Mouse (Mus musculus) lung, postnatal 14 days (tissue): ENCODE data around the gene Add3.

Source experiments
- DNase-seq: peaks from one replicate; pipeline ENCODE4 v3.0.0; 2021

The Add3 gene

DNA sequence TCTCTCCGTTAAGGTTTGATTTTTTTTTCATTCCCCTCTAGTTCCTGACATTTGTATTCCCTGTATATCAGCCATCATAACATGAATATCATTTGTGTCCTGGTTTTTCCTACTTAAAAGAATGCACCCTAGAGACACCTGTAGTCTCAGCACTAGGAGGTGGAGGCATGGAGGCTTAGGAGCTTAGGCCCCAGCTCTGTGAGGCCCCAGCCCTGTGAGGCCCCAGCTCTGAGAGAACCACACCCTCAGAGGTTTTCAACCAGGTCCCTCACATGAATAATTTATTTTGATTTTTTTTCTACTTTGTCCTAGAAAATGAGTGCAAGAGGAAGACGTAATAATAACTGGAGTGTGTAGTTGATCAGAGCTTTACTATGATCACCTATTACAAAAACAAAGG lies 107.3 kb downstream of the Add3 start:
- DNase-seq = no peak

DNA sequence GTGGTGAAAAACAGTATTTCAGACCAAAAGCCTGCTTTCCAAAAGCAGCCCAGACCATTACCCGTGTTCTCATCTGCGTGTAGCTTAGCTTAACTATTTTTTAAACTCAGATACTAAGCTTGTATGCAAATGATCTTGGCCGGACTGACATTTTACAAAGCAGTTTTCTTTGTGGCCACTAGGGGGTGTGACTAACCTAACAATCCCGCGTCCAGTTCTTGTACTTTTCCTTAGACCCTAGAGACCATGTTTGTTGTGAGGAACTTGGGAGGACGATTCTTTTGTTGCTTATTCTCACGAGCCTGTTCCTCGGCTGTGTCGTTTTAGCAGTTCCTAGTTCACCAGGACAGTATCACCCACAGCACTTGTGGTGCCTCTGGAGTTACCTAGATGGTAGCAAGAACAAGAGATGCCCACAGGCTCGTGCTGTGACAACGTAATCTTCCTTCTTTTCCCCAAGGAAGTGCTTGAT lies 107.8 kb downstream of the Add3 start:
- DNase-seq = peak; percentile 51

DNA sequence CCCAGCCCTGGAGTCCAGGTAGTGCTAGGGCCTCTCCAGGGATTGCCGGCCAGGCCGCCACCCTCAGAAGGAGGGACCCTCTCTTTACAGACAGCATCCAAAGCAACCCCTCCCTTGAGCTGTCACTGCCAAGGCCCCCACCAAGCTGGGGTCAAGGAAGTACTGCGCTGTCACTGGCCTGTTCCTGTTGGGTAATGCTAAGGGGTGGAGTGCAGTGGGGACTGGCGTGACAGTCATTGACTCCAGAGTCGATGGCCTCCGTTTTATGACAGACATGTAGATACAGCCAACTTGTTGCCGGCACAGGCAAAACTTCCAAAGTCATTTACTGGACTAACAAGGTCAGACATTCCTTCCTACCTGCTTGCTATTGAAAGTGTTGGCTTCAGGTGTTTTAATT lies 110.8 kb downstream of the Add3 start:
- no peak for DNase-seq

DNA sequence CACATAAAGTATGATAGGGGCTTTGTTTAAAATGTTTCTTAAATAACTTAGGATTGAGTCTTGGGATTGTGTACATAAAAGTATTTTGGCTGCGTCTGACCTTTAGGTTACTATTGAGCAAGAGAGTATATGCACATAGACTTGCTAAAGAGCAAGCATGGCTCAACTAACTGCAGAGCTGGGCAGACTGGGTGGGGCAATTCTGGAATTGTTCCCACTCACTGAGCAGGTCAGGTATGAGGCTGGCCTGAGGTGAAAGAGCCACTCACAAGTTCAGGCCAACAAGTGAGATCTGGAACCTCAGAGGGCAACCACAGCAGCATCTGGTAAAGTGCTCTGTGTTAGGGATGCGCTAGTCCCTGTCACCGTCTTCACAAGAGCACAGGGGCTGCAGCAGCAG lies 111.4 kb downstream of the Add3 start:
- DNase-seq = no peak

DNA sequence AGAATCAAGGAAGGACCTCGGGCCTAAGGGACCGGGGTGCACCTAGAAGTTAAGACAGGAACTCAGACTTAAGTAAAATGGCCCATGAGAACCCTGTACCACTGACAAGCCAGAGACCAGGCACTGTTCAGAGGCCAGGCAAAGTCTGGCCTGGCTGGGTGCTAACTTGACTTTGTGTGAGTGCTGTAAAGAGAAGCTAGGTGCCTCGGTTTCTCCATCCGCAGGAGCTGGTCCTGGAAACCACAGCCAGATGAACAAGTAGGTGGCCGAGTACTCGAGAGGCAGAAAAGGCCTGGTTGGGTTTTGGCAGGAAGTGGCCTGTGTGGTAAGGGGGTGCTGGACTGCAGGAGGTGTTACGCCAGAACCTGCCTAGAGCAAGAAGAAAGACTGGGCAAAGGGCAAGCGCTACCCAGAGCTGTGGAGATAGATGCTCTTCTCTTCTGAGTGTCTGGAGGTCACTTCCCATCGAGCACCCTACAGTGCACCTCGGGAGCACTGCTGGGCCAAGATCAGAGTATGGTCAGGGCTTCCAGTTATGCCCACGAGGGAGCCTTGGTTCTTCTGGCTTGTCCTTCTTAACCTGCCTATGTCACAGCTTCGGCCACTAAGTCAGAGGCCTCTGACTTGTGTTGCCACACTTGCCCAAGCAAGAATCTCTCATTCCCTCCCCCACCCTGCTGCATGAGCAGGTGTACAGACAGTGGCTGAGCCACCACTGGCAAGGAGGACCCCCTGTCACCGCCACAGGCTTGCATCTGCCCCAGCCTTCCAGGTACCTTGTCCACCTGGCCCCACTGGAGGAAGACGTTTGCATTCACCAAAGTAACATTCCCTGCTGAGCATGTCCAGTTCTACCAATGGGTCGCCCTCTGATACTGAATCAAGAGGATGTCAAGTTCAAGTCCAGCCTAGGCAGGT lies 112.1 kb downstream of the Add3 start:
- no peak for DNase-seq

DNA sequence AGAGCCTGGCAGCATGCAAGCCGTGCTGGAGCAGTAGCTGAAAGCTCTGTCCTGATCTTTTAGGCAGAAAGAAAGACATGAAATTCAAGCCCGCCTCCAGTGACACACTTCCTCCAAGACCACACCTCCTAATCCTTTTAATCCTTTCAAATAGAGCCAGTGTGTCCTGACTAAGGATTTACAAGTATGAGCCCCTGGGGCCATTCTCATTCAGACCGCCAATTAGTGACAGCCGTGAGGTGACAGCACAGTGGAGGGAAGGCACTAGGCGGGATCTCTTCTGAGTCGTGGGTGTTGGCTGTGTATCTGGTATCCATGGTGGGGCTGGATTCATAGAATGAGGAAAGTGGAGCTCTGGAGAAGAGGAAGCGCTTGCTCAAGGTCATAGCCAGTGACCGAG lies 116.1 kb downstream of the Add3 start:
- no peak for DNase-seq

DNA sequence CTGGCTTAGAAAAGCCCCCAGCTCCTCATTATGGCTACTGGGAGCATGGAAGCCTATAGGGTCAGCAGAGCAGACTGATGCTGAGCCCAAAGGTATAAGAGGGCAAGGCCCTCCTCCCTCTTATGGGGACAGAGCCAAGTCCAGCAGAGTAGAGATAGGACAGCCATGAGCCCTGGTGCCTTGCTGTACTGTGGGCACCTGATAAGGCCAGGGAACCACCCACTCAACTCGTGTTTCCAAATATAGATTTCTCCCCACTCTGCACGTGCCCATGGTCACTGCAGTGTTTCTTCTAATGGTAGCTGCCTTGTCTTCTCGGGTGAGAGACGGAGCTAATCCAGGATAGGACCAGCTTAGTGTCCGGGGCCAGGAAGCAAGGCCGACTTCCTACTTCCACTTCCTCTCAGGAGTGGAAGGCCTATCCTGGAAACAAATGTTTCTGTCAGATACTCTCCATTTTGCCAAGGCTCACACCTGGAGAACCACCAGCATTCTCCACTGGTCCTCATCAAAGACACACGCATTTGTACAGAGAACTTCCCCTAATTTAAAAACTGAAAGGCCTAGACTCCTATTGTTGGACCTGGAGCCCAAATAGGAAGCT lies 116.8 kb downstream of the Add3 start:
- no peak for DNase-seq

DNA sequence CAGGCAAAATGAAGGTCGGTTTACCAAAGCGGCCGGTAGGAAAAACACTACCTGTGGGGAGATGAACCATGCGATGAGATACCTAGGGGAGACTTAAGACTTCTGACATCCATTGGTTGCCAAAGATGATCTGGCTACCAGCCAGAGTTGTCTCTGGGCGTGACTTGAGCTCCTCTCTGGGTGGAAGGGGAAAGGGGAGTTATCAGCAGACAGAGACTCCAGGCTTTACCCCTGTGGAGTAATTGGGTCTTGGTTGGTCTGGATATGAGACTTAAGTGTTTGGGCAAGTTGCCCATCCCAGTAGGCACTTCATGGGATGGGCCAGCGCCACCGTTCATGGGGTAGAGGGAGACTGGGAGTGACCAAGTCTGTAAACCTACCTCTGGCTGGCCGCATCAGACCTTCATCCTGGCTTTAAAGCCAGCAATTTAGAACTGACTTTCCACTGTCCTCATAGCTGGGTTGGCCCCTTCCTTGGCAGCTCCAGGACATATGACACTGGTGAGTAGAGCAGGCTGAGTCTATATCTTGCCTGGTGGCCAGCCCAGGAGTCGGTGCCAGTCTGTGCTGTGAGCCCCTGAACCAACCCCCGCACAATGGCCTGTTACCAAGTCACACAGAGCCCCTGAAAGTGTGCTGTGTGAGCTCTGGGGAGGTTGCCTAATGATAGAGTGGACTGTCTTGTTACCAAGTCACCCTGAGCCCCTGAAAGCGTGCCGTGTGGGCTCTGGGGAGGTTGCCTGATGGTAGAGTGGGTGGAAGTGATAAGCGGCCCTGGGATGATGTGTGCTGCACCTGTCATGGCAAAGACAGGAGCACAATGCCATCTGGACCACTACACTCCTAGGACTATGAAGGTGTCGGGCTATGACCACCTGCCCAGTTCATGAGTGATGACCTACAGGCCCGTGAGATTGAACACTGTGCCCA lies 117.7 kb downstream of the Add3 start:
- no peak for DNase-seq

DNA sequence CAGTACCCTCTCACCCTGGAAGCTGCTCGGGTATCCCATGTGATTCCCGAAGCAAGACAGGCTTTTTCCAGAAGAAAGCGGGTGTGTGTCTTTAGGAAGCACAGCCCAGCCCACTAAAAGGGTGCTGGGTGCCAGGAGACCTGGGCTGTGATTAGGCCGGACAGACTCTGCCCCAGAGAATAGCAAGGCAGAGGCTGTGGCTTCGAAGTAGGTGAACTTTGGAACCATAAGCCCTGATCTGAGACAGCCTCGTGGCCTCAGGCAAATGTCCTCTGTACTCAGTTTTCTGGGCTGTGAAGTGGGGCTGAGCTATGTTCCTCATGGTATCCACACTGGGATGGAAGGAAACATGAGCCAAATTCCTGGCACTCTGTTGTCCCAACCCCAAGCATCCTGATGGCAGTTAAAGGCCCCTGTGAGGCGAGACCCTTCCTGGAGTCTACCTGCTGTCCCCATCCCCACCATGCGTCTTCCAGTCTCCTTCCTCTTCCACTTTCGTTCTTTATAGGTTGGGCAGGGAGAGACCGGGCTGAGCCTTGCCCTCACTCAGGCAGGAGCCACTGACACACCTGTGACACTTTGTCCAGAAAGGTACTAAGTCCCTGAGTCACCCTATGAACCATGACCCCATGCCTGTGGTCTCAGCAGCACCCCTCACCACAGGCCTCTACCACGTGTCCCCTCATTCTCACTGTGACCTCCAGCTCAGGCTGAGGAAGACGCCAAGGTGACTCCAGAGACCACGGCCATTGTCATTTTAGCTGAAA lies 118.7 kb downstream of the Add3 start:
- DNase-seq = no peak

DNA sequence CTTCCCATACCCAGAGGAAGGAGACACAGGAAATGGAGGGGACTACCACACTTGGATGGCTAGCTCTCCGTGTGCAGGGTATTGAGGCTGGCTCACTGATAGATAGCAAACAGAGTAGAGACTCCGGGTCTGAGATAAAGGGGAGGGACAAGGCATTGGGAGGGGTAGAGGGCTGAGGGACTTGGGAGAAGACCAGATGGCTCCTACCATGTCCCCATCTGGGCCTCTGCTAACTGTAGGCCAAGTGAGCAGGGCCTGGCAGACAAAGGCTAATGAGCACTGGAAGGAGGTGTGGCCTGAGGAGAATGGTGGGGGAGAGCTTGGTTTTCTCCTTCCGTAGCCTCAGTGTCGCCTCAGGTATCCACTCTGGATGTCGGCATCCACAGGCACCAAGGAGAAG lies 119.3 kb downstream of the Add3 start:
- DNase-seq = no peak

DNA sequence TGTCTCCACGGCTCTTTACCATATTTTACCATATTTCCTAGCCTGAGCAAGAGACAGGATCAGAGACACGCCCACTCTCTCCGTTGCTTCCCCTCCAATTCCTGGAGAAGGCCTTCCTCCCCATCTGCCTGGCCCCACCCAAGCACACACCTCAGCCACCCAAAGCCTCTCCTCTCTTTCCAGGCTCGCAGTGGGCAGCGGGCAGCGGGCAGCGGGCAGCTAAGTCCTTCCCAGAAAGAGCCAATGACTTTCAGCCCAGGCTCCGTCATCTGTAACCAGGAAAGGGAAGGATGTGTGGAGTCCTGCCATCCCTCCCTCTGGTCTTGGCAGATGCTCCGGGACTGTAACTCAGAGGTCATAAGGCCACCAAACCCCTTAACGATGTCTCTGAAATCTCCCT lies 120.0 kb downstream of the Add3 start:
- no peak for DNase-seq

DNA sequence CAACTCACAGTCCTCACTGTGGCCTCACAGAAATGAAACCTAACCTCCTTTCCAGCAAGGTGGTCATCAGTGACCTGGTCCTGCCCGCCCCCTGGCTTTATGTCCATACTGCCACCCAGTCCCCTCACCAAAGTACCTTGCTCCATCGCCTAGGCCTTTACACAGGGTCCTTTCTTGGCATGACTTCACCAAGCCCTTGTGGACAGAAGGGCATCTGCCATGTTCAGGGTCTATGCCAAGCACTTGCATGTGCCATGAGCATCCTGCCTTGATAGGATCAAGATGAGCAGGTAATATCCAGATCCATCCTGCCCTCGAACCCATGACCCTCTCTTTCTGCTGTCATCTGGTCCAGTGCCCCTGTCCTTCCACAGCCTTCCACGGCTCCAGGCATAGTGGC lies 120.6 kb downstream of the Add3 start:
- no peak for DNase-seq

DNA sequence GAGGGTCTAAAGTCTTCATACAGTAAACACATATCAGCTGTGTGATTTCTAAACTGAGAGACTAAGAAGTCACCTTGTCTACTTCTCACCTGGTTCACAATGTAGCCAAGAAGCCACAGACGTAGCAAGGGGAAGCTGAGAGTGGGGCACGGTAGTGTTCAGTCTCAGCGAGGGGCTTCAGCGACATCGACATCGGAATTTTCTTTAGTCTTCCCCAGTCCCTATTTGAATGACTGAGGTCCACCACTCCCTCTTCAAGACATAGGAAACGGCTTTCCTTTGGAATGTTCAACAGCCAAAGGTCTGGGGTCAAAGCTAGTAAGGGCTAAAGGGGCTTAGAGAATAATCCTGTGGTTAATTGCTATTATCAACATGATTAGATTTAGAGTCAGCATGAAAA lies 121.8 kb downstream of the Add3 start:
- DNase-seq = no peak

DNA sequence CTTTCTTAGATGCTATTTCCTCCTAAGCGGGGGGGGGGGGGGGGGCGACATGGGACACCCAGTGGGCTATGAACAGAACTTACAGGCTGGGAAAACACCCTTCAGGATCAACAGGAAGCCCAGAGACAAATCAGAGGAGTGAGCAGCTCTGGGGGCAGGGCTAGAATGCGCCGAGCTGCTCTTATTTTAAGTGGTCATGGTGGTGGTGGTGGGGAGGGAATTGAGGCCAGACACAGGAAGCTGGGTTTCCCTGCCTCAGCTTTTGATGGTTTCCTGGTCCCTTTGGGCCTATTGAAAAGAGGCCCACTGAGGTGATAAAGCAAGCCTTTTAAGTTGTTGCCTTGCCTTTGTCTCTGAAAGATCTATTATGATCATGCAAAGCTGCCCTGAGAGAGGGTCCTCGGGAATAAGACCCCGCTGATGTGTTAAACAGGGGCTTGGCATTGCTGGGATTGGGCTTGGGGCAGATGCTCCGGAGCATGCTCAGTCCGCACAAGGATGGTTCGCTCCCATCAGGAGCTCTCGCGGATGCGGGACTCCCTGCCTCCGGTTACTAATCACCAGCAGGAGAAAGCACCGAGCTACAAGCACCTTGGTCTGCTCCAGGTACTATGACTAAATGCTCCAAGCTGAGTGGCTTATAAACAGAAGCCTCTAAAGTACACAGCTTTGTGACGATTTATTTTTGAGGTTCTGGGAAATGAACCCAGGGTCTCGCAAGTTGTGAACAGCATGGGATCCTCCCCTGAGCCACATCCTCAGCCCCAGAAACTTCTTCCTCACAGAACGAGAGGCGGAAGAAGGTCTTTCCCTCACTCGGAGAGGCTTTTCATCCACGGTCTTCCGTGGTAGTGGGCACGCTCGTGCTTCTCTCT lies 123.9 kb downstream of the Add3 start:
- DNase-seq = no peak

DNA sequence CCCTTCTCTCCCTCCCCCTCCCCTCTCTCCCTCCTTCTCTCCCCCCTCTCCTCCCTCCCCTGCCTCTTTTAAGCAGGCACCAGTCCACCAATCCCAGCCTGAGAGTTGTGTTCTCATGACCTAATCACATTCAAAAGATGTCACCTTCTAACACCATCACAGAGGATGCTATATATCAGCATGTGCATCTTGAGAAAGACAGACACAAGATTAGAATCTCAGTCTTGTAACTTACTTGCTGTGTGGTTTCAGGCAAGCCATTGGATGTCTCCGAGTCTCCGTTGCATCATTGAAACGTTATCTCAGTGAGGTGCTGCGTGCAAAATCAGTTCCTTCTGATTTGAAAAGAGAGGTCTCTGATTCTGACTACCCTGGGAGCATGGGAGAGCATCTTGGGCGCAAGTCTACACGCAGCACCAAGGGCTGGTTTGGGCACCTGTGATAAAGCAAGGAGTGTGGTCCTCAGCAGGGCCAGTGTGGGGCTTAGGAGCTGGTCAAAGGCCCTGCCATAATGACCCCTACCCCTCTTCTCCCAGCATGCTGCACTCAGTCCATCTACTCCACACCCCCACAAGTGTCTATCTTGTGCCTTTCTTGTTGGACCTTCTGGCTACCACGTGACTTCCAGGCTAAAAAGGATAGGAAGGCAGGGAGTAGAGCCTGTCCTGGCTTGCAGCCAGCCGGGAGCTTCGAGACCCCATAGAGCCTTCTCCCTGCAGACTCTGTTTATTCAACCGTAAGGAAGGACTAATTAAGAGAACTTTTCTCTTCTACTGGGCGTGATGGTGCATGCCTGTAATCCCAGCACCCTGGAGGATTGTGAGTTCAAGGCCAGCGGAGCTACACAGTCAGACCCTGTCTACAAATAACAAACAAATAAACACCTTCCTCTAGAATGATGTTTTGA lies 124.8 kb downstream of the Add3 start:
- no peak for DNase-seq

DNA sequence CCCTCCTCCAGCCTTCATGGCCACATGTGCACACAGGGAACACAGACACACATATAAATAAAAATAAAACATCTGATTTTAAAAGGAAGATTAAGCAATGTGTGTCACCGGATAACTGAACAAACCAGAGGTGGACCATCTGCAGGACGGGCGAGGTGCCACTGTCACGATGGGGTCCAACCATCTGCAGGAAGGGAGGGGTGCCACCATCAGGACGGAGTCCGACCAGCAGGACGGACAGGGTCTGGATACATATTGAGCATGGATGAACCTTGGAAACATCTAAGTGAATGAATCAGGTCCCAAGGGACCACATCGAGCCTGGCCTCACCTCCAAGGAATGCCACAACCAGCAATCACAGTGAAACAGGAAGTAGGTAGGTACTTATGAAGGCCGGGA lies 127.1 kb downstream of the Add3 start:
- DNase-seq = no peak

DNA sequence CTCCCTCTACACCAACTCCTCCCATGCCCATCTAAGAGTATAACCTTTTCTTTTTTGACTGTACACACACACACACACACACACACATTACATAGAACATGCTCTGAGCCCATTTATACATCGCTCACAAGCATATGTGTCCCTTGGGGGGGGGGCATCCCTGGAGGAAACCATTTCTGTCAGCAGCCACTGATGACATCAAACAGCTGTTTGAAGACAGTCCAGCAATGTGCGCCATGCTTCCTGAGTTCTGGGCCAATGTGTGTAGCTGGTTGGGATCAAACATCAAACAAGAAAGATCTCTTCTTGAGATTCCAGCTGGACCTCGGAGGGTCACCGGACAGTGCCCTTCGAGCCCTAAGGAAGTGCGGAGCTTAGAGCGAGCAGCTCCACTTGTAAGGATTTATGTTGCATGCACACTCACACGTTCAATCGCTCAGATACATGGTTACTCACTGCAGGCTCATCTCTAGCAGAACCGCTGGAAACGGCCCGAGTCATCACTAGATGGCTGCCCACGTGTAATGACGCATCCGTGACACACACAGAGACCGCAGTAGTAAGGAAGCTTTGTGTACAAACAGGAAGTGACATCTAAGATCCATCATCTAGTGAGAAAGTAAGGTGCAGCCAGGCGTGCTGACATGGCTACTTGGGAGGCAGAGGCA lies 132.9 kb downstream of the Add3 start:
- DNase-seq = peak; percentile 25

DNA sequence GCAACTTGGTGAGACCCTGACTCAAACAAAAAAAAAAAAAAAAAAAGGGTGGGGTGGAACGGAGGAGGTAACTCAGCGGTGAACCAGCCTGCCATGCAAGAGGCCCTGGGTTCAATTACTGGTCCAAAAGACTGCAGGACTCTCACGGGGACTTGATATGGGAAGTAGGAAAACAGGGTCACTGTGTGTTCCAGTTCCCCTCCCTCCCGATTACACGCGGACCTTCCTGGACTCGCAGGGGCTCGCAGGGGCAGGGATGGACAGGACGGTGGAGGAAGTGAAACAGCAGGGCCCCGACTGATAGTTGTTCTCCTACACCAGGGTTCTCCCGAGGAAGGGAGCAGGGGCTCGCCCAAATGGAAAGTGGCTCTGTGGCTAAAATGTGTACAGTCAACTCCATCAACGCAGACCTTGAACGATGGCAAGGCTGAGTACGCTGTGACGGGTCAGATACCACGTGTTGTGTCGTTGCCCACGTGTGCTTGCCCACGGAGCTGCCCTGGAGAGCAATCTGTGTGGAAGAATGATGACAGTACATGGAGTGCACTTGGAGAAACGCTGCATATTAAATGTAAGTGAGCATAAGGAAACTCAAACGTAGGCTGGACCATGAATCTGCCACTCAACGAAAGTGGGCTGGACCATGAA lies 133.7 kb downstream of the Add3 start:
- no peak for DNase-seq

DNA sequence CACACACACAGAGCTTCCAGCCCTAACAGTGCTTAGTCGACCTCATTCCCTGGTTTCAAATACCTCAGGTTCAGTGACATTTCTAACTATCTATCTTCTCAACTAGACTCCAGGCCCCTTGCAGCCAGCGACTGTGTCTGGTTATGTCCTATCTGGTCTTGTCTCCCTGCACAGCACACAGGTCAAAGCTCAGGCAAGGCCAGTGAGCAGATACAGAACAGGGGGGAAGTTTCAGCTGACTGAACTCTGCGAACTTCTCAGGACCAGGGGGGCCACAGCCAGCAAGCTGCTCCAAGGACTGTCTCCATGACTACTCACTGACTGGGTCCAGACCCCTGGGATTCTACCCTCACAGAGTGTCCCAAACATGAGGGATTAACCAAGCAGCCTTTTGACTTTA lies 135.0 kb downstream of the Add3 start:
- no peak for DNase-seq
